Mouse (Mus musculus) liver, adult 2 months (tissue): ENCODE data around the gene Ndufa10. TPM values are rescaled to one million over a fixed set of nuclear protein-coding genes. Genes with fewer than 3 reads are reported as not detected.

ENCODE experiments used
- DNase-seq: peaks from one replicate; pipeline ENCODE4 v3.0.0-alpha.2; 2011; ENCODE audit warnings: low read depth, low spot score; ENCODE audit errors: extremely low read depth
- H3K27ac ChIP-seq: fragments of 200-500 bp; replicated peaks from 2 replicates; pipeline ENCODE4 v1.5.1; 2012; ENCODE audit warnings: low read depth, mild to moderate bottlenecking, control low read depth, inconsistent platforms, low read length; ENCODE audit not compliant: insufficient read depth
- H3K27me3 ChIP-seq: fragments of 200-500 bp; 2 replicates; pipeline ENCODE4 v1.6.1; 2012; ENCODE audit warnings: mild to moderate bottlenecking, moderate library complexity, low read length, inconsistent platforms; ENCODE audit not compliant: control insufficient read depth, insufficient read depth
- H3K36me3 ChIP-seq: fragments of 200-500 bp; 2 replicates; pipeline ENCODE4 v1.6.1; 2012; ENCODE audit warnings: low read length, inconsistent platforms; ENCODE audit not compliant: control insufficient read depth, insufficient read depth
- H3K4me1 ChIP-seq: fragments of 200-500 bp; 2 replicates; pipeline ENCODE4 v1.6.1; 2011; ENCODE audit warnings: low read length; ENCODE audit not compliant: control insufficient read depth, insufficient read depth
- H3K4me3 ChIP-seq: fragments of 200-500 bp; 2 replicates; pipeline ENCODE4 v1.5.1; 2011; ENCODE audit warnings: low read depth, mild to moderate bottlenecking, control low read depth, low read length, moderate library complexity; ENCODE audit not compliant: insufficient read depth
- H3K79me2 ChIP-seq: fragments of 200-500 bp; 2 replicates; pipeline ENCODE4 v1.6.1; 2012; ENCODE audit warnings: inconsistent platforms, mild to moderate bottlenecking, low read length, moderate library complexity; ENCODE audit not compliant: control insufficient read depth, insufficient read depth
- H3K9ac ChIP-seq: fragments of 200-500 bp; 2 replicates; pipeline ENCODE4 v1.6.1; 2012; ENCODE audit warnings: low read depth, mild to moderate bottlenecking, control low read depth, inconsistent platforms, low read length
- CTCF ChIP-seq: fragments of 200-500 bp; IDR thresholded peaks from 2 replicates; pipeline ENCODE4 v1.5.1; 2011; ENCODE audit warnings: low read depth, low read length, control low read depth
- POLR2A ChIP-seq: fragments of 200-500 bp; IDR thresholded peaks from 2 replicates; pipeline ENCODE4 v1.6.1; 2011; ENCODE audit warnings: low read length, control low read depth; ENCODE audit not compliant: insufficient read depth; ENCODE audit errors: extremely low read depth
- WGBS: fragments of 180-500 bp; shearing (Covaris S2); methylation state at CpG from one replicate; pipeline ENCODE4 v1.1.7; 2018; 5-methylcytosine and 5-hydroxymethylcytosine counted together
- polyA plus RNA-seq: library from polyadenylated mRNA; depleted of rRNA; stranded (reverse); fragments of >200 nt; gene quantifications from 2 replicates; pipeline ENCODE4 v1.2.3, GENCODE M21; 2012
- total RNA-seq: library from RNA; depleted of rRNA; stranded (reverse); fragments of >200 nt; gene quantifications from 2 replicates; pipeline ENCODE4 v1.2.3, GENCODE M21; 2014

The Ndufa10 gene
- total and polyA plus RNA-seq, 2 experiments, result 111 to 143 TPM

GRCm38 (mm10) chr1:92424714-92425113, 48.9 kb downstream of the Ndufa10 start:
- no peaks in the 10 kb centered on the region for H3K27me3 ChIP-seq
- no peaks in the 10 kb centered on the region for H3K4me1 ChIP-seq
- 68% methylated on average over 7 of the region's 7 CpGs for WGBS
- H3K79me2 ChIP-seq, result no peaks in the 10 kb centered on the region
- H3K9ac ChIP-seq, result no peak overlapping the region
- DNase-seq, result no peak
- no peak overlapping the region for H3K4me3 ChIP-seq
- no peak overlapping the region for H3K27ac ChIP-seq
- TF ChIP-seq CTCF, result no peak
- TF ChIP-seq POLR2A, result no peak
- H3K36me3 ChIP-seq, result no peaks in the 10 kb centered on the region

DNA sequence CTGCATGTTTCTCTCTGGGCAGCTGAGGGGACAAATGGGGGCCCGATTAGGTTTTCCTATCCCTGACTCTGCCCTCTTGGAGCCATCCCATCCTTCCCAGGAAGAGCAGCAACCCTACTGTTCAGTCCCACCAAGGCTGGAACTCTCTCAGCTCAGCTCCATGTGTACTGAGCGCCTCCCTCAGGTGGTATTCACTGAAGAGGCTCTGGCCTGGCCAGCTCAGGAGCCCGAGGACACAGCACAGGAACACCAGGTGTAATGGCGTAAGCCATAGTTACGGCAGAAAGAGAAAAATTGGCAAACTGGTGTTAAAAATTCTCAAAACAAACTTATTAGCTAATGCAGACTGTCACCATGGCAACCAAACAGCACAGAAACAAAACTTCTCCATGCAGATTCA, 68.5 kb downstream of the Ndufa10 start:
- Histone ChIP-seq H3K79me2 (no peaks in the 10 kb centered on the region), H3K9ac (no peak overlapping the region), H3K36me3 (no peaks in the 10 kb centered on the region), H3K4me3 (no peak overlapping the region), H3K4me1 (no peaks in the 10 kb centered on the region), H3K27me3 (no peaks in the 10 kb centered on the region), H3K27ac (no peak overlapping the region)
- TF ChIP-seq CTCF (no peak), POLR2A (no peak)
- WGBS, result 60% methylated on average over 5 of the region's 5 CpGs
- no peak for DNase-seq

DNA sequence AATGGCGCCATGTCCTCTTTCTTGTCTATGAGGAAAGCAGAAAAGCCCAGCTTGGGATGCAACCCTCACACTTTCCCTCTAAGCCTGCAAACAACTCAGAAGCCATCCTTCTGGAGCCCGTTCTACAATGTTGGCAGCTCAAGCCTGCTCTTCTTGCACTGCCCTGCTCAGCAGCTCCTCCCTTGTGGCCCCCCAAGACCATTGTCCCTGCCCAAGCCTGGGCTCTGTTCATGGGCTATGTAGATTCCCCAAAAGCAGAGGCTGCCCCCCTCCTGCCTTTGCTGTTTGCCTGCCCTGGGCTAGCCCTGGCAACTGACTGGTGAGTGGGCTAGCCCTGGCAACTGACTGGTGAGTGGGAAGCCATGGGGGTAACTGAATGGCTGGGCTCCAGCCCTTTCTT, 73.1 kb downstream of the Ndufa10 start:
- H3K4me1 ChIP-seq, result no peaks in the 10 kb centered on the region
- 73% methylated on average over 2 of the region's 2 CpGs for WGBS
- DNase-seq, result no peak
- H3K27ac ChIP-seq, result no peak overlapping the region
- H3K9ac ChIP-seq, result no peak overlapping the region
- no peaks in the 10 kb centered on the region for H3K27me3 ChIP-seq
- H3K79me2 ChIP-seq, result no peaks in the 10 kb centered on the region
- TF ChIP-seq CTCF (no peak), POLR2A (no peak)
- no peak overlapping the region for H3K4me3 ChIP-seq
- H3K36me3 ChIP-seq, result no peaks in the 10 kb centered on the region

- Histone ChIP-seq H3K4me3 (no peak overlapping the region), H3K79me2 (no peaks in the 10 kb centered on the region), H3K27me3 (no peaks in the 10 kb centered on the region), H3K27ac (no peak overlapping the region), H3K36me3 (no peaks in the 10 kb centered on the region), H3K4me1 (no peaks in the 10 kb centered on the region), H3K9ac (no peak overlapping the region)
- no peak for DNase-seq
- TF ChIP-seq CTCF, result no peak
- TF ChIP-seq POLR2A, result no peak
- 48% methylated on average over 7 of the region's 7 CpGs for WGBS
Observed at GRCm38 (mm10) chr1:92398601-92399000, 75.1 kb downstream of the Ndufa10 start.

DNA sequence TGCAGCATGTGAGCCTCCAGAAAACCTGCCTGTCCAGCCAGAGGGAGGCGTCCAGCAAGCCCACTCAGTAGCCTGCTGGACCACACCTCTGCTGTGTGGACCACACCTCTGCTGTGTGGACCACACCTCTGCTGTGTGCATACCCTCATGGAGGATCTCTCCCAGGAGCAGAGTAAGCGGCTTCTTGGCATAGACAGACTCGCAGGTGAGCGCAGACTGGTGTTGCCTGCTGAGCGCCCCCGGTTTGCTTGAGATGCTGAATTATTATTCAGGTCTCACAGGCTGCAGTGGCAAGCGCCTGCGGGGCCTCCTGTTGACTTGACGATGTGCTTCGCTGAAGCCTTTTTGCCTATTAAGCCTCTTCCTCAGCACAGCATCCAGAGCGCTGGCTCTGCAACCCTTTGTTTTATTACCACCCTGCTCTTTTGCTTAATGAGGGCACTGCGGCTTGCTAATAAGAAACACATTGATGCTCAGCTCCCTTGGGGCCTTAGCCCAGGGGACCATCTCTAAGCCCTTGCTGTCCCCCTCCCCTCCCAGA, 76.1 kb downstream of the Ndufa10 start:
- H3K4me3 ChIP-seq, result no peak overlapping the region
- no peak overlapping the region for H3K27ac ChIP-seq
- no peaks in the 10 kb centered on the region for H3K79me2 ChIP-seq
- H3K4me1 ChIP-seq, result no peaks in the 10 kb centered on the region
- TF ChIP-seq CTCF, result no peak
- no peak for TF ChIP-seq POLR2A
- no peak for DNase-seq
- no peak overlapping the region for H3K9ac ChIP-seq
- WGBS, result 36% methylated on average over 12 of the region's 12 CpGs
- H3K36me3 ChIP-seq, result no peaks in the 10 kb centered on the region
- no peaks in the 10 kb centered on the region for H3K27me3 ChIP-seq

GRCm38 (mm10) chr1:92394279-92394678, 79.4 kb downstream of the Ndufa10 start:
- no peak for DNase-seq
- 67% methylated on average over 3 of the region's 3 CpGs for WGBS
- Histone ChIP-seq H3K4me3 (no peak overlapping the region), H3K36me3 (no peaks in the 10 kb centered on the region), H3K27me3 (no peaks in the 10 kb centered on the region), H3K4me1 (no peaks in the 10 kb centered on the region), H3K79me2 (no peaks in the 10 kb centered on the region), H3K27ac (no peak overlapping the region), H3K9ac (no peak overlapping the region)
- TF ChIP-seq CTCF, result no peak
- no peak for TF ChIP-seq POLR2A
